Mouse (Mus musculus): ENCODE data around the gene Ush1g. TPM values are rescaled to one million over a fixed set of nuclear protein-coding genes. Genes with fewer than 3 reads are reported as not detected.

The Ush1g gene
- polyA plus RNA-seq, 1 experiment from 2014 or later, result 0.06 TPM

Other genes with a start within 250 kb of the Ush1g start
- gene Rab37, start 230.6 kb downstream of the Ush1g start, polyA plus RNA-seq (2015; fragmentation: Nextera tagmentation; extraction: Ambion mirVana), result 0.99 and 1.4 TPM in 2 replicates
- 0.12 and 0.27 TPM in 2 replicates for gene Cd300lf, start 188.0 kb downstream of the Ush1g start, polyA plus RNA-seq (2015; fragmentation: Nextera tagmentation; extraction: Ambion mirVana)
- gene Slc9a3r1, start 158.7 kb downstream of the Ush1g start, polyA plus RNA-seq (2015; fragmentation: Nextera tagmentation; extraction: Ambion mirVana), result 42.2 and 55.2 TPM in 2 replicates
- 11.2 and 12.1 TPM in 2 replicates for gene Tmem104, start 134.6 kb downstream of the Ush1g start, polyA plus RNA-seq (2015; fragmentation: Nextera tagmentation; extraction: Ambion mirVana)
- gene Nat9, start 134.2 kb downstream of the Ush1g start, polyA plus RNA-seq (2015; fragmentation: Nextera tagmentation; extraction: Ambion mirVana), result 21.5 and 22.0 TPM in 2 replicates
- 0.22 TPM in 2 replicates for gene Grin2c, start 54.8 kb downstream of the Ush1g start, polyA plus RNA-seq (2015; fragmentation: Nextera tagmentation; extraction: Ambion mirVana)
- 18.1 and 20.8 TPM in 2 replicates for gene Fdxr, start 45.0 kb downstream of the Ush1g start, polyA plus RNA-seq (2015; fragmentation: Nextera tagmentation; extraction: Ambion mirVana)
- gene Fads6, start 24.4 kb downstream of the Ush1g start, polyA plus RNA-seq (2015; fragmentation: Nextera tagmentation; extraction: Ambion mirVana), result 0.73 and 0.79 TPM in 2 replicates
- not detected in 2 replicates for gene Otop2, start 14.9 kb downstream of the Ush1g start, polyA plus RNA-seq (2015; fragmentation: Nextera tagmentation; extraction: Ambion mirVana)
- gene Otop3, start 12.7 kb upstream of the Ush1g start, polyA plus RNA-seq (2015; fragmentation: Nextera tagmentation; extraction: Ambion mirVana), result 1.00 and 1.1 TPM in 2 replicates
- gene Hid1, start 45.7 kb upstream of the Ush1g start, polyA plus RNA-seq (2015; fragmentation: Nextera tagmentation; extraction: Ambion mirVana), result 41.8 and 42.9 TPM in 2 replicates
- gene Cdr2l, start 59.9 kb upstream of the Ush1g start, polyA plus RNA-seq (2015; fragmentation: Nextera tagmentation; extraction: Ambion mirVana), result 22.4 and 23.2 TPM in 2 replicates
- gene Mrpl58, start 81.7 kb upstream of the Ush1g start, polyA plus RNA-seq (2015; fragmentation: Nextera tagmentation; extraction: Ambion mirVana), result 196 and 205 TPM in 2 replicates
- gene Atp5h, start 97.9 kb upstream of the Ush1g start, polyA plus RNA-seq (2015; fragmentation: Nextera tagmentation; extraction: Ambion mirVana), result 945 and 956 TPM in 2 replicates
- gene Kctd2, start 98.1 kb upstream of the Ush1g start, polyA plus RNA-seq (2015; fragmentation: Nextera tagmentation; extraction: Ambion mirVana), result 17.7 and 22.2 TPM in 2 replicates
- gene Trim80, start 118.5 kb upstream of the Ush1g start, polyA plus RNA-seq (2015; fragmentation: Nextera tagmentation; extraction: Ambion mirVana), result not detected in 2 replicates
- 0.19 TPM in 1 of 2 replicates, not detected in the other for gene Slc16a5, start 140.4 kb upstream of the Ush1g start, polyA plus RNA-seq (2015; fragmentation: Nextera tagmentation; extraction: Ambion mirVana)
- 16.9 and 18.0 TPM in 2 replicates for gene Armc7, start 153.6 kb upstream of the Ush1g start, polyA plus RNA-seq (2015; fragmentation: Nextera tagmentation; extraction: Ambion mirVana)
- 104 and 105 TPM in 2 replicates for gene Nt5c, start 169.8 kb upstream of the Ush1g start, polyA plus RNA-seq (2015; fragmentation: Nextera tagmentation; extraction: Ambion mirVana)
- 1,452 and 1,454 TPM in 2 replicates for gene Jpt1, start 192.3 kb upstream of the Ush1g start, polyA plus RNA-seq (2015; fragmentation: Nextera tagmentation; extraction: Ambion mirVana)
- gene Sumo2, start 214.2 kb upstream of the Ush1g start, polyA plus RNA-seq (2015; fragmentation: Nextera tagmentation; extraction: Ambion mirVana), result 1,174 and 1,182 TPM in 2 replicates
- 109 and 110 TPM in 2 replicates for gene Nup85, start 242.4 kb upstream of the Ush1g start, polyA plus RNA-seq (2015; fragmentation: Nextera tagmentation; extraction: Ambion mirVana)

All from hindbrain, embryonic 13.5 days (tissue).